Mouse (Mus musculus) ES-Bruce4 (cell line): ENCODE results near the gene Rsc1a1.

Experiments used
- CTCF ChIP-seq: IDR thresholded peaks from one replicate; pipeline ENCODE4 v1.8.1; 2011; ENCODE audit warnings: low read depth, low read length
- EP300 ChIP-seq: IDR thresholded peaks from 2 replicates; pipeline ENCODE4 v1.6.1; 2011; ENCODE audit warnings: low read depth, low read length; ENCODE audit not compliant: insufficient read depth
- POLR2A ChIP-seq: IDR thresholded peaks from one replicate; pipeline ENCODE4 v1.8.1; 2011; ENCODE audit warnings: low read length; ENCODE audit not compliant: insufficient read depth

DNA sequence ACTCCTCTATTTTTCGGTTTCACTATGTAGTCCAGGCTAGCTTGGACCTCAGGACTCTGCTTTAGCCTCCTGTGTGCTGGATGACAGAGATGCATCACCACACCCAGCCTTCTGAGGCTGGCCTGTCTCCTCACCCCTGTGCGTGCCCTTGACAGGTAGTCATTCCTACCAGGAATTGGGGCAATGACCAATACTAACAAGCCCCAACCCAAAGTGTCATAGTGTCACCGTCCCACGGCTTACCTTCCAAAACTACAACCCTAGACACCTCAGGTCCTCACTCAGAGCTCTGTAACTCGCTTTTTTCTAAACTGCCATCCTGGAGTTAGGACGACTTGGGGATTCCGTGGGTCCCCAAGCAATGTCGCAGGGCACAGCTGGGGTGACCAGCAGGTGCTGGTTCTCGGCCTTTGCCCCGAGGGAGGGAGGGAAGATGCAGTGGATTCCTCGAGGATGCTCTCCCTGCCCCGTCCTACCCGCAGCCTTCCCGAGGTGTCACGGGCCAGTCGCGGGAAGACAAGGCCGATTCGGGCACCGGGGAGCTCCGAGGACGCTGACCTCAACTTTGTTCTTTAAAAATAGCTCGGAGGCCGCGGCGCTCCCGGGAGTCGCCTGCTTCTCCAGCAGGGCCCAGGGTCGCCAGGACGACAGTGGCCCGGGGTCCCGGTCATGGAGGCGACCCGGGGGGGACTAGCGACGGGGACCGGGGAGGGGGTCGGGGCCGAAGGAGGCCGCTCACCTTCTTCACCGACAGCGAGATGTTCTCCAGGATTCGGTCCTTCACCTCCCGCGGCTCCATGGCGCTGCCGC is 22.1 kb downstream of the Rsc1a1 start:
- TF ChIP-seq CTCF = no peak
- TF ChIP-seq POLR2A = no peak
- no peak for TF ChIP-seq EP300
